Mouse (Mus musculus): Measurements from ENCODE around the gene Ptcd2.
A peak's percentile ranks its signal among the peaks of the same experiment; 100 is the strongest.

Gene Ptcd2

GRCm38 (mm10) chr13:99367554-99368174, 23.2 kb upstream of the Ptcd2 start:
- no peak for TF ChIP-seq GATA4 (IDR thresholded peaks at IDR 0.05; ENCODE audit: insufficient replicate concordance, low read length)

GRCm38 (mm10) chr13:99366422-99367175, 22.1 kb upstream of the Ptcd2 start:
- no peak for TF ChIP-seq GATA4 (IDR thresholded peaks at IDR 0.05; ENCODE audit: insufficient replicate concordance, low read length)

- no peak for TF ChIP-seq GATA4 (IDR thresholded peaks at IDR 0.05; ENCODE audit: insufficient replicate concordance, low read length)
Observed at GRCm38 (mm10) chr13:99363866-99364265, 19.4 kb upstream of the Ptcd2 start.

DNA sequence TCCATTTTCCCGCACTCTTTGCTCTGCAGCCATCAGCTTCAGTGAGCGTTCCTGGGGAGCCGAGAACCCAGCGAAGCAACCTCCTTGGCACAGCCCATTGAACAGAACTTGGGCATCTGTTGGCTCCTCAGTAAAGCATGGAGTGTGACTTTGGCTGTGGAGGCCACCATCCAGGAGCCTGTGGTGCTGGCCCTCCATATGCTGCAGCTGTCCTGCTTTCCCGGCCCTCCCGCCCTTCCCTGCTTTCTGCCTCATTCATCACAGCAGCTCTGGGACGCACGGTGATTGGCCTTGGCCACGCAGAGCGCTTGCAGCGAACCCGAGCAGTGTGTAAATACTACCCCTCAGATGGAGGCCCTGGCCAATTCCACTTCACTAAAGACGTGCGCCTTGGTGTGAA, 14.4 kb upstream of the Ptcd2 start:
- no peak for TF ChIP-seq GATA4 (IDR thresholded peaks at IDR 0.05; ENCODE audit: insufficient replicate concordance, low read length)

GRCm38 (mm10) chr13:99356428-99357265, 12.1 kb upstream of the Ptcd2 start:
- TF ChIP-seq GATA4 (IDR thresholded peaks at IDR 0.05; ENCODE audit: insufficient replicate concordance, low read length): no peak

DNA sequence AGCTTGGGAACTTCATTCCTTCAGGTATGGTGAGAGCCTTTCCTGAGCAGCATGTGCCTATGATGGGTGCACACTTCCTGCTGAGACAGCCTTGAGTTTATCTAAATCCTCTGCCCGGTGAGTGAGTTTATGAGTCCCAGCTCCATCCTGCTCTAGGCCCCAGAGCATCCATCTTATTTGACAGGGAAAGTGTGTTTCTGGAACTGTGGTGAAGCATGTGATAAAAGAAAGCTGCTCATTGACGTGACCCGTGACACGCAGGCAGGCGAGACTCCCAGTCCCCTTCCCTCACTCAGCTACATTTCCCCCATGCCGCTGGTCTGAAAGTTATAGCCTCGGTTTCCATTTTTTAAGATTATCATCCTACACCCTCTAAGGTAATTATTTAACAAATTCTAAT, 11.4 kb upstream of the Ptcd2 start:
- no peak for TF ChIP-seq GATA4 (IDR thresholded peaks at IDR 0.05; ENCODE audit: insufficient replicate concordance, low read length)

DNA sequence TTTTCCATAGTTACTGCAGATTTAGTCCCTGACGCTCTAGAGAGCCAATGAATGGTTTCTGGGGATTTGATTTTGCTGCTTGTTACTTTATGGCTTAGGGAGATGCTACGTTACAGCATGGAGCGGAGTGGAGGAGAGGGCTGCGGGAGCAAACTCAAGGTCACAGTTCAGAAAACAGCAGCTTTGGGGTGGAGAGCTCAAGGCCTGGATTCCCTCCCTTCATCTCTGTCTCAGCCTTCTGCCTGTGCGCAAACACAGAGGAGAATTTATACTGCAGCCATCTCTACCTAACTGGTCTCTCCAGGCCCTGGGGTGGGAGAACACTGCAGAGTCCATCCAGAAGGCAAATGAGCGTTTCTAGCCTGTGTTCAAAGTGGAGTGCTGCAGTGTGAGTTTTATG, 10.6 kb upstream of the Ptcd2 start:
- no peak for TF ChIP-seq GATA4 (IDR thresholded peaks at IDR 0.05; ENCODE audit: insufficient replicate concordance, low read length)

DNA sequence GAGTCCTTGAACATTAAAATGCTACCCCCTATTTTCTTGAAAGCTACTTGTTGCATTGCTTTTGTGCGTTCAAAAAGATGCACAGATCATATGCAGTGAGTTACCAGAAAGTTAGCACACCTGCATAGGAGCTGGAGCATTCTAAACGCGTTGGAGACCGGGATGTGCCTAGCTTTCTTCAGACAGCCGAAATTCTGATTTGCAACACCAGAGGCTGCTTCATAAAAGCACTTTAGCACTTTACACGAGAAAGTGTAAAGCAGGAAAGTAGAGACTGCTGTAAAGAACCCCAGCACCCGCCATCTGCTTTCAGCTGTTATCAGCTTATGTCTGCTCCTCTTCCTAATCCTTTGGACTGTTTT, 9.0 kb upstream of the Ptcd2 start:
- TF ChIP-seq GATA4 (IDR thresholded peaks at IDR 0.05; ENCODE audit: insufficient replicate concordance, low read length): no peak

- TF ChIP-seq GATA4 (IDR thresholded peaks at IDR 0.05; ENCODE audit: insufficient replicate concordance, low read length): peak; percentile 80; the same call in 1 of the 2 replicates
Observed at GRCm38 (mm10) chr13:99352758-99353489, 8.4 kb upstream of the Ptcd2 start.

DNA sequence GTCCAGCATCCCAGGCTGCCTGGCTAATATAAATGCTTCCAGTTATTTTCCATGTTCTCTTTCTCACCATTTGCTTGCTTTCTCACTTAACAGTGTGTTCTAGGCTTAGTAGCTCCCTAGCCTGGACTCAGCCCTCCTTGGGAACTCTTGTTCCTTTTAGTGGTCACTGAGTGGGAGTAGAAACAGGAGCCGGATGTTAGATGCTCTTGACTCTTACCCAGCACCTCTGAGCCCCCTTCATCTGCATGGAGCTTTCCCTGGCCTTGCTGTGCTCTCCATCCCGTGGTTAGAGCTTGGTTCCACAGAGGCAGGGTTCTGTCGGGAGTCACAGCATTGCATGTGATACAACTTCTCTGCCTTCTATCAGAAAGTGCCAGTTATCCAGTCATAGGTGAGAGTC, 7.1 kb upstream of the Ptcd2 start:
- TF ChIP-seq GATA4 (IDR thresholded peaks at IDR 0.05; ENCODE audit: insufficient replicate concordance, low read length): no peak

DNA sequence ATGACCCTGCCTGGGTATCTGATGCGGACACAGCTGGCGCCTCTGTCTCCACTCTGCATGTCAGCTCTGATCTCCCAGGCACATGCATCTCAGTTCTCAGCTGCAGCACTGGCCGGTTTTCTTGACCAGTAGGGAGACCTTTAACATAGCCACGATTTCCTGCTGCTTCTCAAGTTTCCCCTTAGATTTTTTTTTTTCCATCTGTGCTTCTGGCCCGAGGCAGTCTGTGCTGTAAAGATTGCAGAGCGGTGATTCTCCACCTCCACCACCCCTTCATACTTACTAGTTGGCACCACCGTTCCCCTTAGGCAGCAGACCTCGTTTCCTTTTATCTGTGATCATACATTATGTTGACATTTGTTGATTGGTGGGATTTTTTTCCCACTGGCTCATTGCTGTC, 6.7 kb upstream of the Ptcd2 start:
- TF ChIP-seq GATA4 (IDR thresholded peaks at IDR 0.05; ENCODE audit: insufficient replicate concordance, low read length): no peak

DNA sequence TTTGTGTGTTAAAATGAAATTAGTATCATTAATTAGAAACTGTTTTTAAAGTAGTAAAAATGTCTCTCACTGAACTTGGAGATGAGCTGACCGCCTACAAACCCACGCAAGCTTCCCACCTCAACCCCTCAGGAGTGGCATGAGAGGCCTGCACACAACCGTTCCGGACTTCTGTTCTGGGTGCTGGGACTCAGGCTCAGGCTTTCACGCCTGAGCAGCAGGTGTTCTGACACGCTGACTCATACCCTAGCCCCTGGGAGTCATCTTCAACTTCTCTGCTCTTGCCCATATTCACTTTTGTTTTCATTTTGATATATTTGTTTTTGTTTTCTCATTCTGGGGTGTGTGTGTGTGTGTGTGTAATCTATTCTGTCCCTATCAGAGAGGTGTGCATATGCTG, 5.5 kb upstream of the Ptcd2 start:
- no peak for TF ChIP-seq GATA4 (IDR thresholded peaks at IDR 0.05; ENCODE audit: insufficient replicate concordance, low read length)

GRCm38 (mm10) chr13:99343876-99344598, 468 bp downstream of the Ptcd2 start:
- no peak for TF ChIP-seq GATA4 (IDR thresholded peaks at IDR 0.05; ENCODE audit: insufficient replicate concordance, low read length)

GRCm38 (mm10) chr13:99341504-99341903, 3.0 kb downstream of the Ptcd2 start:
- TF ChIP-seq GATA4 (IDR thresholded peaks at IDR 0.05; ENCODE audit: insufficient replicate concordance, low read length): no peak

GRCm38 (mm10) chr13:99337510-99337909, 7.0 kb downstream of the Ptcd2 start:
- no peak for TF ChIP-seq GATA4 (IDR thresholded peaks at IDR 0.05; ENCODE audit: insufficient replicate concordance, low read length)
